Mouse (Mus musculus) kidney, adult 11 months (tissue): ENCODE results near the gene Snx4.

Source experiments
- DNase-seq: peaks from one replicate; pipeline ENCODE4 v3.0.0; 2022

Gene Snx4

GRCm38 (mm10) chr16:33283079-33283478 is 31.8 kb downstream of the Snx4 start:
- no peak for DNase-seq

DNA sequence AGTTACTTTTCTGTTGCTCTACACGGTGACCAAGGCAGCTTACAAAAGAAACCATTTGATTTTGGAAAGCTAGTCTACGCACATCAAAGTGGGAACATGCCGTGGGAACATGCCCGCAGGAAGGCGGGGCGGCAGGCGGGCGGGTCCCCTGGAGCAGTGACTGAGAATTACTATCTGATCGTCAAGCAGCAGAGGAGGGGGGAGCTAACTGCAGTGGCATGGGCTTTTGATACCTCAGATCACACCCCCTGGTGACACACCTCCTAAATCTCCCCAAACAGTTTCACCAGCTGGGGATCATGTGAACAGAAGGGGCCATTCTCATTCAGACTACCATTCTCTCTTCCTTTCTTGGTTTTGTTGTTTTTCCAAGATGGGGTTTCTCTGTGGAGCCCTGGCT is 37.3 kb downstream of the Snx4 start:
- no peak for DNase-seq

DNA sequence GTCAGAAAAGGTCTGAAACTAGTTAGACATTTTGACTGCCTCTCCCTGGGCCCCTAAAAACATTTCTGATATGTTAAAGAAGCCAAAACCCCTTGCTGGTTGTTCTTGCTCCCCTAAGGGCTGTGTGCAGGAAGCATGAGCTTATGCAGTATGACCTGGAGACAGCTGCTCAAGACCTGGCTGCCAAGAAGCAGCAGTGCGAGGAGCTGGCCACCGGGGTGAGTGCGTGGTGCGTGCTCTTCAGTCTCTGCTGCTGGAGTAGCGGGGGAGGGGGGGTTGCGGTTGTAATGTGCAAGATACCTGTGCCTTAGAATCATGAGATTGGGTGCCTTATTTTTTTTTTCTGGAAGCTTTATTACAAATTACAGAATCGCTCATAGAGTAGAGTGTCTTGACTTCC is 38.7 kb downstream of the Snx4 start:
- DNase-seq, result no peak

DNA sequence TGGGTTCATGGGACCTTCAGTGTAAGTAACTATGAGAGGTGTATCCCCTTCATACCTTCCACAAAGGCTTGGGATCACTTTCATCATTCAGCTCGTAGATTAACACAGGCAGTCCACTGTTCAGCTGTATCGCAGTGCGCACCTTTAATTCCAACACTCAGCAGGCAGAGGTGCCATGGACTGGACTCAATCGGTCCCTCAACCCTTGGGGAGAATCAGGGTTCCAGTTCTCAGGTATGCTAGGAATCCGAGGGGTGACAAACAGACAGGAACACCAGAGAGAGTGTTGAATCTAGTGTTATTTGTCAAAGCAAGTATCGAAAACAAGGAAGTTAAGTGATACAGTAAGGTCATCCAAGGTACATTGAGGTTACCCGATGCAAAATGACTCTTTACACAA is 41.0 kb downstream of the Snx4 start:
- no peak for DNase-seq

- DNase-seq, result no peak
Measured at GRCm38 (mm10) chr16:33294681-33295080, 43.4 kb downstream of the Snx4 start.

DNA sequence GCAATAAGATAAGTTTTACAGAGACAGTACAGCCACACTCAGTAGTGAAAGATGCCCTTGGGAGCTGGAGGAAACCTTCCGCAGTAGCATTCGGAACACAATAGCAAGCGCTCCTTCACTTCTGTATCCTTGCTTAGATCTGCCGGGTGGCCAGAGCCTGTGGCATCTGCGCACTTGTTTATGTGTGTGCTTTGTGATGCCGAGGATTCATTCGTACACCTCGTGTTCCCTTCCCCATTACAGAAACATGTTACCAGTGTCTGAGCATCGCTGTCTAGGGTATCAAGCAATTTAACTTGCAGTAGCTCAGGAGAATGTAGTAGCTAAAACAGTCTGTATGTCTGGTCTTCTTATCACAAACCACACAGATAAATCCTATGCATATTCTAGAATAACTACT is 44.1 kb downstream of the Snx4 start:
- DNase-seq, result no peak

DNA sequence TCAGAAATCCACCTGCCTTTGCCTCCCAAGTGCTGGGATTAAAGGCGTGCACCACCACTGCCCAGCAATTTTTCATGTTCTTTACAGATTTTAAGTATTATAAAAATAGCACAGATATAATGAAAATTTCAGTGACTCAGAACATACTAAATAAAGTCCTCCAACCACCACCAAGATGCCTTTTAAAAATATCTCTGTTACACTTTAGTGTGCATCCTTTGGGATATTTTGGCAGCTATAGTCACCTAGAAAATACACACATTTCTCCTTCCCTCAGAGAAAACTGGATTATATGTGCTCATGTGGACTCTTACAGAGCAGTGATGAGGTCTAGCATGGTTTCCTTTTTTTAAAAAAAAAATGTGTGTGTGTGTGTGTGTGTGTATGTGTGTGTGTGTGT is 46.3 kb downstream of the Snx4 start:
- no peak for DNase-seq

- peak; percentile 79 for DNase-seq
Measured at GRCm38 (mm10) chr16:33306633-33307070, 55.4 kb downstream of the Snx4 start.

DNA sequence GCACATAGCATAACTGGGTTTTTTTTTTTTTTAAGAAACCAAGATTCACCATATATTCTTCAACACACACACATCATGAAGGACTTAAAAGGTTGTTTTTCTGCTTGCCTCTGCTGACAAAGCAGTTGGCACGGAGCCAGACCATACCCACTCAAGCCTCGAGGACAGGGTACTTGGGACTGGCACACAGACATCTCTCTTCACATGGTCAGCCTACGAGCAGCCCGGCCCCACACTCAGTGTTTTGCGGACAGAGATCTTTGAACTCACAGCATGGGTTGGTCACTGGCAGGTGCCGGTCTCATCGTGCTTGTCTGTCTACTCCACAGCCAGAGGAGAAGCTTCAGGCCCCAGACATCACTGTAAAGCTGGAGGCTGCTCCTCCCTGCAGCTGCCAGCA is 56.5 kb downstream of the Snx4 start:
- peak; percentile 49 for DNase-seq

DNA sequence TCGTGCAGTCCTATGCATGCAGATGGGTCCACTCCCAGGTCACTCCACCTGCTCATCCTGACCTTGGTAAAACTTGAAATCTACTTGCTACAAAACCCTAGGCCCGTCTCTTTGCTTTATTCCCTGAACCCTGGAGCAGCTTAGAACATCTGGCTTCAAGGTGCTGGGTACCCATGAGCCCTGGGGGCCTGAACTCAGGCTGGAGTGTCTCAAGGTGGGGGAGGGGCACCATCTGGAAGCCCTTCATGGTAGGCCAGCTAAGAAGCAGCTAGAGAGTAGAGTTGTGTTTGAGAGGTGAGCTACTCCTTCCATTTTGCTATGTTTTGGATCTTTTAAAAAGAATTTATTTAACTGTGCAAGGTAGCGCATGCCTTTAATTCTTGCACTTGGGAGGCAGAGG is 57.8 kb downstream of the Snx4 start:
- no peak for DNase-seq

DNA sequence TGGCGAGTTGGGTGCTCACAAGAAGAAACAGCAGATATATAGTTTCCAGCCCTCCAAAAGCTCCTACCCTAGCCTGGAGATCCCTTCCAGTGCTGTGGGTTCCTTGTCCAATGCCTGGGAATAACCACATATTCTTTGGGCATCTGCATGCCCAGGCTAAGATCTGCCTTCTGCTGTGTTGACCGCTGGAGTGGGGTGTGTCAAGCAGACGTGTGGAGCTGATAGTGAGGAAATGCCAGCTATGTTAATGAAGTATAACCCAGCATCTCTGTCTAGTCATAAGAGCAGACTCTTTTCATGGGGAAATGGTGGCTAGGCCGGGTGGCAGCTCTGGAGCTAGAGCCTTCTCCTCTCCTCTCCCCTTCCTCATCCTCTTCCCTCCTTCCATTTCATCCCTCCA is 64.4 kb downstream of the Snx4 start:
- DNase-seq, result no peak

- no peak for DNase-seq
Measured at GRCm38 (mm10) chr16:33317646-33318045, 66.4 kb downstream of the Snx4 start.

DNA sequence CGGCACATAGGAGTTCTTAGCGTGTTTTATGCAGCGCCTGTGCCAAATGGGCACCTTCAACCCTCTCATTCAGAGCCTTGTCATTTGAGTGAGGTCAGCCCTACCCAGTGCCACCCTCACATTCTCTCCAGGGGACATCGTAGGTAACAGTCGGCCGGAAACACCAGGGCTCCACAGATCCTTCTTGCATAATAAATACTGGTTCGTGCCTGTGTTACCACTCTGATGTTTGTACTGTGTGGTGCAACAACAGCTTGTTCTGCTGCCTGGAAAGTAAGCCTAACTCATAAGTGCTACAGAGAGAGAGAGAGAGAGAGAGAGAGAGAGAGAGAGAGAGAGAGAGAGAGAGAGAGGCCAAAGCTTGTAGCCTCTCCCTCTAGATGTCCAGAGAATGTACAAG is 66.8 kb downstream of the Snx4 start:
- DNase-seq, result no peak

DNA sequence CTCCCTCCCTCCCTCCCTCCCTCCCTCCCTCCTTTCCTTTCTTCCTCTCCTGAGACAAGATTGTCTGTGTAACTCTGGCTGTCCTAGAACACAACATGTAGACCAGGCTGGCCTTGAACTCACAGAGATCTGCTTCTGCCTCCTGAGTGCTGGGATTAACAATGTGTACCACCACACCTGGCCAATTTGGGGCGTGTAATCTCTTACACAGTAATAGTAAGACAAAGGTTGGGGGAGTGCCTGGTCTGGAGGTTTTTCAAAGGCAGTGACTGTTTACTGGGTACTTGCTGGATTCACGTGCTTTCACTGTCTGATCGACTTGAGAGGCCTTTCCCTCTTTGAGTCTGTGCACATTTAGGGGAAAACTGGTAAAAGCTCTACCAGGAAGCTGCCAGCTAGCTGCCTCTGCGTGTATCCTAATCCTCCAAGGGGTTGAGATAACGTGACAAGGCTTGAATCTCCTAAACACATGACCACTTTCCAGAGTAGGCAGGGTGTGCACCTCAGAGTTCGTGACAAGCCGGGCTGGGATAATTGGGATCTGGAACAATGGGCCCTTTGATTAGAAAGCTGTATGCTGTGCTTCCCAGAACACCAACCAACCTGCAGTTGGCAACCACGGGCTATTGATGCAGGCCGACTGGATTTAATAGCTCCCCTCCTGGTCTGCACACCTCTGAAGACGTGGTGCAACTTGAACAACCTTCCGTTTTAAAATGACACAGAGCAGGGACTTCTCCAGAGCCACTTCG is 74.6 kb downstream of the Snx4 start:
- no peak for DNase-seq

DNA sequence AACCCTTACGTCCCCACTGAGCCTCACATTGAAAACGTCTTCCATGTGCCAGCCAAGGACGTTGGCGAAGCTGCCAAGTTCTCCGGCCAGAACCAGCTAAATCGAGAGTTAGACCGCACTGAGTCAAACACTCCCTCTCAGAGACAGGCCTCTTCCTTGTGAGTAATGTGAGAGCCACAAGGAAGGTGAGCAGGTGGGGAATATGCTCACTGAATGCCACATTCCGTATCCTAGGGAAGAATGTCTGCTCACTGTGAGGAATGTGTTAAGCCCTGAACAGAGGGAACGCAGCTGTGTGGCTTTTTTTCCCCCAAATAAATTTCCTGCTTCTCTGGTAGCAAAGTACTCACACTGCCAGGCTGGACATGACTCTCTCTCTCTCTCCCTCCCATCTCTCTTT is 75.3 kb downstream of the Snx4 start:
- DNase-seq, result no peak

GRCm38 (mm10) chr16:33327101-33327500 is 75.9 kb downstream of the Snx4 start:
- DNase-seq, result no peak

- peak; percentile 51 for DNase-seq
Measured at GRCm38 (mm10) chr16:33333015-33333414, 81.8 kb downstream of the Snx4 start.

DNA sequence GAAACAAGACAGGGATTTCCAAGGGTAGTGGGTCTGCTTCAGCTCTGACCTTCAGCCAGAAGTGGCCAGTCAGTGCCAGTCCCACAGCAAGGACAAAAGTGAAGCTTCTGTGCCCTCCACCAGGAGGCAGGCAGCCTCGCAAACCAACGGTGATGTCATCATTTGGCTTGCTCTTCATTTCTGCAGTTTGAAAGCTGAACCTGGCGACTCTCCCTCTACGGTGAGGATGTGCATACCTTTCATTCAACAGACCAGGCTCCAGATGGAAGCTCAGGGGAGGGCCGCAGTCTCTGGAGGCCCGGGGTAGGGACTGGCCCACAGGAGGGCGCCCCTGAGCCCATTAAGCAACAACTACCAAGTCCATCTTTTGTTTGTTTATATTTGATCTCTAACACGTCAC is 85.9 kb downstream of the Snx4 start:
- DNase-seq, result peak; percentile 83

- DNase-seq, result no peak
Measured at GRCm38 (mm10) chr16:33337681-33338080, 86.4 kb downstream of the Snx4 start.

- DNase-seq, result no peak
Measured at GRCm38 (mm10) chr16:33338492-33338891, 87.2 kb downstream of the Snx4 start.

GRCm38 (mm10) chr16:33339476-33339875 is 88.2 kb downstream of the Snx4 start:
- no peak for DNase-seq

DNA sequence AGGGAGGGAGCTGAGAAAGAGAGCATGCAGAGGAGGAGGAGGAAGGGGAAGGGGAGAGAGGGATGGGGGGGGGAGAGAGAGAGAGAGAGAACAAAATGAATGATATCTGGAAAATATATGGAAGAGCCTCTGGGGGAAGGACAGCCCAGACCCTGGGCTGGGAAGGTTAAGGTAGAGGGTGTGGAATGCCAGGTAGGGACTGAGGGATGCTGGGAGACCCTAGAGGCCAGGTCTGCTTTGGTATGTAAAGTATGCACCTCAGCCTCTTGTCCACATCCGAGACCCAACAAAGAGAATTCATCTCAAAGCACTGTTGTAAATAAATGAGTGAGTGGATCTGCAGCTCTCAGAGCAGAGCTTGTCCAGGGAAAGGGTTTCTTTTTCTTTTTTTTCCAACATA is 91.1 kb downstream of the Snx4 start:
- DNase-seq, result no peak

DNA sequence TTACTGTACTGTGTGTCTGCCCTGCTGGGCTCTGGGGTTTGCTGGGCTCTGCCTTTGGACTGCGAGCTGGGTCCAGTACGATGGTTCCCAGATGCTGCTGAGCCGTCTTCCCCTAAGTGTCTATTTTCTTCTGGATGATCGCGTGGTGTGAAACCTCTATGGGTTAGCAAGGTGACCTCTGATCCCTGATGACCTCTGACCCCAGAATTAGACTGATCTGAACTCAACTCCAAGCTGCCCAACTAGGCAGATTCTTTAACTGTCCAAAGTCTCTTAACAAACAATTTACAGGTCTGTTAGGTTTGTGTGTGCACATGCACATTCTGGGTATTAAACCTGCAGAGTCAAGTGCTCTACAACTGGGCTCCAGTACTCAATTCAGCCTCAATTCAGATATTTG is 91.9 kb downstream of the Snx4 start:
- DNase-seq, result peak; percentile 33

DNA sequence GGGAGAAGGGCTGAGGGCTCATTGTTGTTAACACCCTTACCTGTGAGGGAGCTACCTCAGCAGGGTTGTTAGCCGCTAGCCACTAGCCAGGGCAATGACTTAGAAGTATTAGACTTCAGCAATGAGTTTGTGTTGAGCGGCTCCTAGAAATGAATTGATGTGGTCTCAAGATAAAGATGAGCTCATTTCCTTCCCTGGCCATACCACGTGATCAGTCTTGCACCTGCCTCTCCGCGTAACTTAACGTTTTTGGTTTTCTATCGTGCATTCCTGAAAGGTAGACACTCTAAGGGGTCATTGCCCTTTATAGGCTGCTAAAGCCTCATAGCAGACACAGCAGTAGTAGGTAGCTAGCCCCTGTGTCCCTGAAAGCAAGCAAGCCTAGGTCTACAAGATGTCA is 92.4 kb downstream of the Snx4 start:
- DNase-seq, result no peak

- DNase-seq, result no peak
Measured at GRCm38 (mm10) chr16:33344379-33344778, 93.1 kb downstream of the Snx4 start.
